ENCODE assay signal across 8 mouse cellular contexts in genomic region chr11:74837694-74838431, GRCm38 (mm10). TPM values are rescaled to one million over a fixed set of nuclear protein-coding genes. Genes with fewer than 3 reads are reported as not detected.
DNase-seq lines count a peak whose midpoint lies in the region; ATAC-seq and TF ChIP-seq lines count a peak whose summit lies in the region.

No protein-coding gene starts in this region.

- TF ChIP-seq EP300 in ES-Bruce4 (IDR thresholded peaks at IDR 0.05; ENCODE audit: insufficient read depth, low read depth, low read length): peak; percentile 72; the same call in 1 of the 2 replicates
- peak; percentile 61; the same call in 1 of the 2 replicates for TF ChIP-seq EP300 in heart, postnatal 0 days (IDR thresholded peaks at IDR 0.05; ENCODE audit: low read depth)
- TF ChIP-seq EP300 in stomach, postnatal 0 days (optimal IDR thresholded peaks at IDR 0.05): no peak

- TF ChIP-seq CTCF in ES-Bruce4 (IDR thresholded peaks at IDR 0.05; ENCODE audit: low read depth, low read length): no peak
- peak; percentile 19; the same call in 1 of the 2 replicates for TF ChIP-seq CTCF in heart, postnatal 0 days (IDR thresholded peaks at IDR 0.05; ENCODE audit: low read depth)
- peak; percentile 55 for TF ChIP-seq CTCF in stomach, postnatal 0 days (IDR thresholded peaks at IDR 0.05; ENCODE audit: low read depth)

- peak; percentile 54 for ATAC-seq in cerebellum, adult (ENCODE audit: insufficient number of reproducible peaks, low FRiP score, low TSS enrichment)
- ATAC-seq in forebrain, embryonic 13.5 days: peak; percentile 71
- ATAC-seq in heart, postnatal 0 days (ENCODE audit: insufficient read depth, low read depth): peak; percentile 82
- peak; percentile 79 for ATAC-seq in liver, embryonic 16.5 days (ENCODE audit: low read depth)
- peak; percentile 84 for ATAC-seq in neural tube, embryonic 12.5 days (ENCODE audit: low FRiP score, low read depth)
- ATAC-seq in stomach, postnatal 0 days (ENCODE audit: low FRiP score, low TSS enrichment): peak; percentile 85

- H3K4me2 ChIP-seq in forebrain, embryonic 13.5 days: peak overlapping the region; percentile 87
- peak overlapping the region; percentile 69 for H3K4me2 ChIP-seq in heart, postnatal 0 days (ENCODE audit: low read depth, low read length)
- H3K4me2 ChIP-seq in liver, embryonic 16.5 days (ENCODE audit: low read depth, low read length): peak overlapping the region; percentile 97
- peak overlapping the region; percentile 84 for H3K4me2 ChIP-seq in neural tube, embryonic 12.5 days (replicated peaks)
- peak overlapping the region; percentile 79 for H3K4me2 ChIP-seq in stomach, postnatal 0 days (replicated peaks; ENCODE audit: low read depth)

- peak; percentile 96 for DNase-seq in heart, postnatal 0 days (ENCODE audit: low spot score)
- peak; percentile 92 to 96 for DNase-seq in kidney, postnatal 4 days
- peak; percentile 99 for DNase-seq in stomach, postnatal 0 days (ENCODE audit: low spot score)

- peak overlapping the region; percentile 64 for H3K9ac ChIP-seq in ES-Bruce4 (ENCODE audit: low read depth, poor library complexity, severe bottlenecking)
- H3K9ac ChIP-seq in forebrain, embryonic 13.5 days: peak overlapping the region; percentile 75
- peak overlapping the region; percentile 66 for H3K9ac ChIP-seq in heart, postnatal 0 days (replicated peaks; ENCODE audit: low read depth, low read length)
- peak overlapping the region; percentile 84 for H3K9ac ChIP-seq in liver, embryonic 16.5 days (ENCODE audit: low read depth, low read length)
- H3K9ac ChIP-seq in neural tube, embryonic 12.5 days: peak overlapping the region; percentile 65
- peak overlapping the region; percentile 60 for H3K9ac ChIP-seq in stomach, postnatal 0 days (ENCODE audit: low read length)

- peak overlapping the region; percentile 84 for H3K27ac ChIP-seq in ES-Bruce4 (ENCODE audit: insufficient read depth, low read length)
- peak overlapping the region; percentile 85 for H3K27ac ChIP-seq in forebrain, embryonic 13.5 days
- H3K27ac ChIP-seq in heart, postnatal 0 days (ENCODE audit: low read depth): peak overlapping the region; percentile 91
- H3K27ac ChIP-seq in liver, embryonic 16.5 days (ENCODE audit: low read length): peak overlapping the region; percentile 98
- H3K27ac ChIP-seq in neural tube, embryonic 12.5 days: peak overlapping the region; percentile 80; the same call in 1 of the 2 replicates
- peak overlapping the region; percentile 96 for H3K27ac ChIP-seq in stomach, postnatal 0 days (replicated peaks)

- no peaks in the 10 kb centered on the region for H3K9me3 ChIP-seq in ES-Bruce4 (replicated peaks; ENCODE audit: control insufficient read depth, insufficient read depth, low read length, poor library complexity, severe bottlenecking)
- H3K9me3 ChIP-seq in forebrain, embryonic 13.5 days (replicated peaks): no peaks in the 10 kb centered on the region
- H3K9me3 ChIP-seq in heart, postnatal 0 days (replicated peaks; ENCODE audit: control insufficient read depth, low read length): no peaks in the 10 kb centered on the region
- H3K9me3 ChIP-seq in liver, embryonic 16.5 days (replicated peaks; ENCODE audit: control insufficient read depth, low read length): no peaks in the 10 kb centered on the region
- no peaks in the 10 kb centered on the region for H3K9me3 ChIP-seq in neural tube, embryonic 12.5 days
- no peaks in the 10 kb centered on the region for H3K9me3 ChIP-seq in stomach, postnatal 0 days (ENCODE audit: control insufficient read depth, low read length)

- peak overlapping the region; percentile 73 for H3K4me3 ChIP-seq in ES-Bruce4 (ENCODE audit: low read depth, low read length)
- peak overlapping the region; percentile 60 for H3K4me3 ChIP-seq in forebrain, embryonic 13.5 days
- peak overlapping the region; percentile 67 for H3K4me3 ChIP-seq in heart, postnatal 0 days (ENCODE audit: low read depth, low read length)
- H3K4me3 ChIP-seq in liver, embryonic 16.5 days (ENCODE audit: low read depth, low read length): peak overlapping the region; percentile 64
- peak overlapping the region; percentile 54 for H3K4me3 ChIP-seq in neural tube, embryonic 12.5 days
- peak overlapping the region; percentile 56 for H3K4me3 ChIP-seq in stomach, postnatal 0 days (ENCODE audit: low read depth, low read length)

- peak; percentile 15 for TF ChIP-seq POLR2A in ES-Bruce4 (IDR thresholded peaks at IDR 0.05; ENCODE audit: insufficient read depth, low read length)

- WGBS in forebrain, embryonic 13.5 days: under 1% methylated on average over 49 of the region's 54 CpGs
- under 1% methylated on average over 54 of the region's 54 CpGs for WGBS in heart, postnatal 0 days
- WGBS in liver, embryonic 16.5 days (ENCODE audit: insufficient replicate concordance): under 1% methylated on average over 52 of the region's 54 CpGs
- WGBS in neural tube, embryonic 12.5 days: under 1% methylated on average over 53 of the region's 54 CpGs
- WGBS in stomach, postnatal 0 days: 0% methylated on average over 52 of the region's 54 CpGs

- H3K27me3 ChIP-seq in ES-Bruce4 (ENCODE audit: control insufficient read depth, insufficient read depth, low read length, poor library complexity, severe bottlenecking): no peaks in the 10 kb centered on the region
- no peaks in the 10 kb centered on the region for H3K27me3 ChIP-seq in forebrain, embryonic 13.5 days
- H3K27me3 ChIP-seq in heart, postnatal 0 days (ENCODE audit: control insufficient read depth, insufficient read depth, low read length): no peaks in the 10 kb centered on the region
- no peaks in the 10 kb centered on the region for H3K27me3 ChIP-seq in liver, embryonic 16.5 days (ENCODE audit: control insufficient read depth, insufficient read depth, low read depth, low read length)
- H3K27me3 ChIP-seq in neural tube, embryonic 12.5 days (replicated peaks): no peaks in the 10 kb centered on the region
- no peaks in the 10 kb centered on the region for H3K27me3 ChIP-seq in stomach, postnatal 0 days (ENCODE audit: control insufficient read depth, insufficient read depth, low read length)

- peaks cover 18% of the 10 kb centered on the region for H3K4me1 ChIP-seq in ES-Bruce4 (ENCODE audit: control insufficient read depth, insufficient read depth, low read length)
- peaks cover 47% of the 10 kb centered on the region for H3K4me1 ChIP-seq in forebrain, embryonic 13.5 days
- H3K4me1 ChIP-seq in heart, postnatal 0 days (ENCODE audit: control insufficient read depth, insufficient read depth): peaks cover 54% of the 10 kb centered on the region
- peaks cover 55% of the 10 kb centered on the region for H3K4me1 ChIP-seq in liver, embryonic 16.5 days (ENCODE audit: control insufficient read depth, low read depth, low read length)
- peaks cover 43% of the 10 kb centered on the region for H3K4me1 ChIP-seq in neural tube, embryonic 12.5 days
- peaks cover 12% of the 10 kb centered on the region; the same call in 1 of the 2 replicates for H3K4me1 ChIP-seq in stomach, postnatal 0 days (replicated peaks; ENCODE audit: control insufficient read depth, insufficient read depth)

- no peaks in the 10 kb centered on the region for H3K36me3 ChIP-seq in ES-Bruce4 (ENCODE audit: control insufficient read depth, insufficient read depth, low read length, poor library complexity, severe bottlenecking)
- H3K36me3 ChIP-seq in forebrain, embryonic 13.5 days (ENCODE audit: poor library complexity, severe bottlenecking): peaks cover 23% of the 10 kb centered on the region
- peaks cover 11% of the 10 kb centered on the region for H3K36me3 ChIP-seq in heart, postnatal 0 days (replicated peaks; ENCODE audit: control insufficient read depth, insufficient read depth, low read length)
- peaks cover 6% of the 10 kb centered on the region; the same call in 1 of the 2 replicates for H3K36me3 ChIP-seq in liver, embryonic 16.5 days (ENCODE audit: control insufficient read depth, insufficient read depth)
- peaks cover 18% of the 10 kb centered on the region for H3K36me3 ChIP-seq in neural tube, embryonic 12.5 days
- H3K36me3 ChIP-seq in stomach, postnatal 0 days (ENCODE audit: control insufficient read depth, insufficient read depth, low read length): peaks cover 4% of the 10 kb centered on the region; the same call in 1 of the 2 replicates

RNA-seq across cellular contexts. Expression of gene Mnt, which starts 7.1 kb away (rescaled TPM):
- 15.4 and 17.1 TPM in 2 replicates for polyA plus RNA-seq in ES-Bruce4 (2011; ENCODE audit: insufficient read depth, insufficient read length, low read depth, missing spikeins)
- 6.8 and 8.1 TPM in 2 replicates for polyA plus RNA-seq in forebrain, embryonic 13.5 days (2015; fragmentation: Nextera tagmentation; extraction: Ambion mirVana)
- 9.0 TPM in 2 replicates for total RNA-seq in heart, postnatal 0 days (2014; rRNA removed; ENCODE audit: low replicate concordance)
- polyA plus RNA-seq in heart, postnatal 0 days (2015; fragmentation: Nextera tagmentation; extraction: Ambion mirVana): 1.8 and 2.3 TPM in 2 replicates
- polyA plus RNA-seq in liver, embryonic 16.5 days (2015; fragmentation: Nextera tagmentation; extraction: Ambion mirVana): 0.90 and 1.2 TPM in 2 replicates
- polyA plus RNA-seq in neural tube, embryonic 12.5 days (2016; fragmentation: Nextera tagmentation; extraction: Ambion mirVana): 7.8 and 9.0 TPM in 2 replicates
- 2.5 and 2.6 TPM in 2 replicates for polyA plus RNA-seq in stomach, postnatal 0 days (2015; fragmentation: Nextera tagmentation; extraction: Ambion mirVana)

RNA-seq across cellular contexts. Expression of gene Sgsm2, which starts 59.0 kb away (rescaled TPM):
- polyA plus RNA-seq in ES-Bruce4 (2011; ENCODE audit: insufficient read depth, insufficient read length, low read depth, missing spikeins): 17.4 and 21.2 TPM in 2 replicates
- polyA plus RNA-seq in forebrain, embryonic 13.5 days (2015; fragmentation: Nextera tagmentation; extraction: Ambion mirVana): 9.7 and 10.5 TPM in 2 replicates
- 9.2 and 11.7 TPM in 2 replicates for total RNA-seq in heart, postnatal 0 days (2014; rRNA removed; ENCODE audit: low replicate concordance)
- polyA plus RNA-seq in heart, postnatal 0 days (2015; fragmentation: Nextera tagmentation; extraction: Ambion mirVana): 2.3 and 2.5 TPM in 2 replicates
- polyA plus RNA-seq in liver, embryonic 16.5 days (2015; fragmentation: Nextera tagmentation; extraction: Ambion mirVana): 0.89 and 1.2 TPM in 2 replicates
- polyA plus RNA-seq in neural tube, embryonic 12.5 days (2016; fragmentation: Nextera tagmentation; extraction: Ambion mirVana): 16.1 and 16.8 TPM in 2 replicates
- 3.4 and 4.1 TPM in 2 replicates for polyA plus RNA-seq in stomach, postnatal 0 days (2015; fragmentation: Nextera tagmentation; extraction: Ambion mirVana)

Comparison
In these comparisons a context has a peak if more than half of its experiments do, and no peak if none do; other contexts are left out.
1. Peak in every context shown above with its lines: DNase-seq, ATAC-seq, H3K4me3 ChIP-seq and H3K27ac ChIP-seq.